Mouse (Mus musculus): Measurements from ENCODE around the gene Plekhb1.

Plekhb1 gene

DNA sequence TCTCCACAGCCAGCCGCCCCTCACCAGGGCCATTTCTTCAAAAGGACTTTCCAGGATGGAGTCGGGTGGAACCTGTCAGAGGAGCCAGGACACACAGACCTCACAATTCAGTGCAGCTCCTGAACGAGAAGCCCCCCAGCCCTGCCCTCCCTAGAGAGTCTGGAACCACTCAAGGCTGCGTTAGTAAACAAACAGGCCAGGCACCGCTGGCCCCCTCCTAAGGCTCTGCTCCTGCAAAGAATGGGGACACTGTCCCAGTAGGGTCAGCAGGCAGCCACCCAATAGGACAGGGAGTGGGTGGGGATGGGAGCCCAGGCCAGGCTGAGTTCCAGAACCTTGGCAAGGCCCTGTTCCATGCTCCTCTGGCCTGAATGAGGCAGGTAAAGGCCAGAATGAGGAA is 5.5 kb downstream of the Plekhb1 start:
- DNase-seq = no peak

GRCm38 (mm10) chr7:100654441-100654840 is 7.8 kb downstream of the Plekhb1 start:
- no peak for DNase-seq

- no peak for DNase-seq
Measured at GRCm38 (mm10) chr7:100653480-100654266, 8.5 kb downstream of the Plekhb1 start.

GRCm38 (mm10) chr7:100651011-100651410 is 11.2 kb downstream of the Plekhb1 start:
- no peak for DNase-seq

DNA sequence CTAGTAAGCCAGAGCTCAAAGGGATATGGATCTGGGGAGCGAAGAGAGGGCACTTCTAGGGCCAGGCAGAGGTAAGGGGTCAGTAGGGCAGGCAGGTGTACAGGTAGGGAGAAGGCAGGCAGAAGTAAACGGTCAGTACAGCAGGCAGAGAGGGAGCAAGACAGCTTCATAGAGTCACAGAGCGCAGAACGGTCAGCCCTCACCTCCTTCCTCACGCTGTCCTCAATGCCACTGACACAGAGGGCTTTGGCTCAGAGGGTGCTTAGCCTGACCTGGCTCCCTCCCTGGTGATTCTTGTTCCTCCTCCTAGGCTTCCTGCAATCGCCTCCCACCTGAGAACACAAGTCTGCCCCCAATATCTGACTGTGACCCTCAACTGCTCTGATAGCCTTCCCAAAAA is 11.8 kb downstream of the Plekhb1 start:
- no peak for DNase-seq

DNA sequence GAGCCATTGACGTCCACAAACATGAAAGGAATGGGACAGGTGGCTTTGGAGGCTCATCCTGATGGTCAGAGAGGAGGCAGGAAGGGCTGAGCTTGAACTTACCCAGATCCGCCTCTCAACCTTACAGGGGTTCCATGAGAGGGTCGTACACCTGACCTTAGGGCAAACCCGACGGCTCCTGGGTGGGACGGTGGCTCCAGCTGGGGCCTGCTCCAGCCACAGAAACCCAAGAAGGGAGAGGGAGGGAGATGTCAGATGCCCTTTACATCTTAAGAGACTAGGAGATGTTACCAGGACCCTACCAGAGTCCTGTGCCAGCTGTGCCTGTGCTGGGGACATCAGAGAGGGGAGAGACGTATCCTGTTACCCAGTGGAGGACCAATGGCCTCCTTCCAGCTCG is 12.4 kb downstream of the Plekhb1 start:
- DNase-seq = no peak

GRCm38 (mm10) chr7:100649095-100649494 is 13.1 kb downstream of the Plekhb1 start:
- no peak for DNase-seq

GRCm38 (mm10) chr7:100645147-100645546 is 17.1 kb downstream of the Plekhb1 start:
- peak; percentile 49 for DNase-seq

DNA sequence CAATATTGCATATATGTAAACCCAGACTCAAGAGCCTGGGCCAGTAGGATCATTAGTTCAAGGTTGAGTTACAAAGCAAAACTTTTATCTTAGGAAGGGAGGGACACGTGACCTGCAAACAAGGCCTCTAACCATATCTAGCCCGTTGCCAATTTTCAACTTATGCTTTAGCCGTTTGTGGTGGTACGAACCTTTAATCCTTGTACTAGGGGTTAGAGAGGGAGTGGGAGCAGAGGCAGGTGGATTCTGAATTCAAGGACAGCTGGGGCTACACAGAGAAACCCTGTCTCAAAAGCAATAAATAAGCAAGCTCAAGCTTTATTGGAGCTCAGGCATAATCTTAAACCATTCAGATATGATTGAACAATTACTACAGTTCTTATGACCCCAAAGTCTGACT is 19.8 kb downstream of the Plekhb1 start:
- no peak for DNase-seq

DNA sequence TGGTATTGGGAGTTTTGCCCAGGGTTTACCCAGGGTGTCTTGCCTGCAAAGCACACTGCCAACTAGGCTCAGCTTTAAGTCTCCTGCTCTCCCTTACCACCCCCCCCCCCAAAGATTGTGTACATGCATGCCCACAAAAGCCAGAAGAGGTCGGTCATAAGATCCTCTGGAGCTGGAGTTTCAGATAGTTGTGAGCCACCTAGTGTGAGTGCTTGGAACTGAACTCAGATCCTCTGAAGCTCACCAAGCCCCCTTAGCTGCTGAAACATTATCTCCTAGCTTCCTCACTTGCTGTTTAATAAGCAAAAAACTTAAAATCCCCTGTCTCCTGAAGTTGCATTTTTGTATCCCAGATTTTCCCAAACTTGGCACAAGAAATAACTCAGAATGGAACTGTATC is 24.6 kb downstream of the Plekhb1 start:
- DNase-seq = no peak

- no peak for DNase-seq
Measured at GRCm38 (mm10) chr7:100624538-100624937, 37.7 kb downstream of the Plekhb1 start.

DNA sequence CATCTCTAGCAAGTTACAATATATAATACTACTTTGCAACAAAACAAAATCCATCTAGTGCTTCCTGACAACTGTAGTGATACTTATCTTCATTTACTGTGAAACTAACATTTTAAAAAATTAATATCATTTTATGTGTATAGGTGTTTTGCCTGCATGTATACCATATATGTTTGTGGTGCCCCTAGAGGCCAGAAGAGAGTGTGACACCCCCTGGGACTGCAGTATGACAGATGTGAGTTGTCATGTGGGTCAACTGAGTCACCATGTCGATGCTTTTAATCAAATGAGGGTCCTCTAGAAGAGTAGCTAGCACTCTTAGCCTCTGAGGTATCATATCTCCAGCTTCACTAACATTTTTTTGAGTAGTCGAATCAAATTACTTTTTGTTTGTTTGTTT is 39.9 kb downstream of the Plekhb1 start:
- no peak for DNase-seq

- DNase-seq = no peak
Measured at GRCm38 (mm10) chr7:100616121-100616857, 45.9 kb downstream of the Plekhb1 start.

DNA sequence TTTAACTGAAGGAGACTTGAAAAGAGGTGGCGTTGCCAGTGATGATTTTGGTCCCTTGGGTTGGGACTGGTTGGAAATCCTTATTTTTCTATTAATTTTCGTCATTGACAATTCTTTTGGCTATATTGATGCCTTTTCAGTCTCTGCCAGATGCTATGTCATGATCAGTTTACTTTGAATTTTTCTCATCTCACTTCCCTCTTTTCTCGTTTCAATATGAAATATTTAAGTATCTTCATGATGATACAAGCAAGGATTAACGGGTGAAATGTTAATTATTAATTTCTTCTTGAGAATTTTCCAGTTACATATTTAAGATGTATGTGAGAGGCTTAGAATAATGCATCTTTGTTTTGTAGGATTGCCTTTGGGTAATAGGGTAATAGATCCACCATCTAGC is 53.3 kb downstream of the Plekhb1 start:
- no peak for DNase-seq

GRCm38 (mm10) chr7:100608130-100608741 is 54.0 kb downstream of the Plekhb1 start, which contains the start of gene Mrpl48:
Gene Mrpl48, minus strand, starts transcription at chr7:100608301.
- DNase-seq = peak; percentile 75

DNA sequence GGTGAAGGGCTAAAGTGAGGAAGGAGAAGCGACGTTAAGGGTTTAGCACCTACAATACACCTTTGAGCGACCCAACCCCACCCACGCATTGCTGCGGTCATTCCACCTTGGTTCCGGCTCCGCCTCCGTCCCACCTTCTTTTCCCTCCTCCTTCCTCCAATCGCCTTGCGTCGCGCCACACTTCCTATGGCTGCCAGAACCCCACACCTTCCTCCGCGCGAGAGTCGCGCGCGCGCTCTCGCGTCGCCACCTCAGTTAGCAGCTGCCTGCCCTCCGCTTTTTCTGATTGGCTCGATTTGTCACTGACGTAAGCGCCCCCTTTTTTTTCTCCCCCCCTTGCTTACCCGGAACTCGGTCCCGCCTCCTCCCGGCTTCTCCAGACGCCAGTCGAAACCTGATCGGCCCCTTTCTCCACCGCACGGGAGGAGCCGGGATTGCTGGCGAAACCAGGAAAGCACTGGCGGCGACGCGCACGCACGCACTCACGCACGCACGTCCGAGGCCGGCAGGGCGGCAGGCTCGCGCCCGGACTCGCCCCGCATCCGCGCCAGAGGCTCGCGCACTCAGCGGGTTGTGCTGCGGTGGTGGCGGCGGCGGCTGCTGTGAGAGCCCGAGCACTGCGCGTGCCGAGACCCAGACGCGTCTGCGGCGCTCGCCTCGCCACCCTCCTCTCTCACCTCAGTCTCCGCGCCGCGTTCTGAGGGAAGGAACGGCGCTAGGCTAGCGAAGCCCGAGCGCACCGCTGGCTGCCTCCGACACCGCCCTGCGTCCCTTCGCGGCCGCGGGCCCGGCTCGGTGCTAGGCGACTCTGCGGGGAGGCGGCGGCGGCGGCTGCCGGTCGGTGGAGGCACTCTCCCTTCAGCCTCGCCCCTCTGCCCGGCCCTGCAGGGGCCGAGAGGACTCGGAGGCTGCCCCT is 54.7 kb downstream of the Plekhb1 start, which contains the start of gene Rab6a:
Gene Rab6a, plus strand, starts transcription at position 197 of the 916 bp plus-strand sequence.
- DNase-seq = peak; percentile 98

GRCm38 (mm10) chr7:100600211-100600610 is 62.0 kb downstream of the Plekhb1 start:
- no peak for DNase-seq

- DNase-seq = no peak
Measured at GRCm38 (mm10) chr7:100593349-100593748, 68.9 kb downstream of the Plekhb1 start.

All from cerebellum, adult 11 months (tissue).